Mouse (Mus musculus) embryonic fibroblast, embryonic 13.5 days (primary cell): ENCODE results near the gene Gm21704.
"Not testable (repeated sequence)": the region's sequence is repeated elsewhere in the genome, so short reads cannot be mapped to it uniquely, and the experiment has no call there.

Experiments
- CTCF ChIP-seq: IDR thresholded peaks from 2 replicates; pipeline ENCODE4 v1.5.1; 2011; ENCODE audit warnings: mild to moderate bottlenecking, control low read depth, low read length, moderate library complexity, borderline replicate concordance; ENCODE audit not compliant: insufficient read depth
- POLR2A ChIP-seq: IDR thresholded peaks from 2 replicates; pipeline ENCODE4 v1.6.1; 2011; ENCODE audit warnings: low read depth, mild to moderate bottlenecking, control low read depth, low read length, moderate library complexity

GRCm38 (mm10) chrY:3410067-3410466 lies at the start of gene Gm21704, which contains the start of gene Gm21708:
- not testable (repeated sequence) for TF ChIP-seq CTCF, POLR2A
